Mouse (Mus musculus) forebrain, embryonic 14.5 days (tissue): Measurements from ENCODE around the gene Bahcc1. TPM values are rescaled to one million over a fixed set of nuclear protein-coding genes. Genes with fewer than 3 reads are reported as not detected.

Experiments used
- ATAC-seq: fragments of 200-750 bp; cut with Nextera tagmentation; 2 replicates; pipeline ENCODE4 v1.8.0; 2017; ENCODE audit warnings: mild to moderate bottlenecking, moderate library complexity
- DNase-seq: peaks from one replicate; pipeline ENCODE4 v3.0.0-alpha.2; 2015; ENCODE audit warnings: low spot score
- H3K27ac ChIP-seq: fragments of 300-500 bp; sonication (generic); 2 replicates; pipeline ENCODE4 v1.5.1; 2014; ENCODE audit warnings: low read depth, mild to moderate bottlenecking, control low read depth, low read length, moderate library complexity
- H3K27me3 ChIP-seq: fragments of 300-500 bp; sonication (generic); replicated peaks from 2 replicates; pipeline ENCODE4 v1.6.1; 2014; ENCODE audit warnings: low read length, control low read depth, mixed read lengths; ENCODE audit not compliant: control insufficient read depth, insufficient read depth
- H3K36me3 ChIP-seq: fragments of 300-500 bp; sonication (generic); 2 replicates; pipeline ENCODE4 v1.6.1; 2014; ENCODE audit warnings: low read length, control low read depth; ENCODE audit not compliant: control insufficient read depth, insufficient read depth
- H3K4me1 ChIP-seq: fragments of 300-500 bp; sonication (generic); 2 replicates; pipeline ENCODE4 v1.6.1; 2014; ENCODE audit warnings: antibody characterized with exemption, low read length, control low read depth; ENCODE audit not compliant: control insufficient read depth, insufficient read depth
- H3K4me2 ChIP-seq: fragments of 300-500 bp; sonication (generic); 2 replicates; pipeline ENCODE4 v1.6.1; 2014; ENCODE audit warnings: mild to moderate bottlenecking, control low read depth, low read length
- H3K4me3 ChIP-seq: fragments of 300-500 bp; sonication (generic); 2 replicates; pipeline ENCODE4 v1.5.1; 2014; ENCODE audit warnings: low read depth, low read length, control low read depth
- H3K9ac ChIP-seq: fragments of 300-500 bp; sonication (generic); 2 replicates; pipeline ENCODE4 v1.6.1; 2014; ENCODE audit warnings: mild to moderate bottlenecking, low read length, control low read depth, moderate library complexity
- H3K9me3 ChIP-seq: fragments of 300-500 bp; sonication (generic); replicated peaks from 2 replicates; pipeline ENCODE4 v1.6.1; 2016; ENCODE audit warnings: low read length, control low read depth, mixed read lengths; ENCODE audit not compliant: control insufficient read depth
- WGBS: fragments of 180-500 bp; shearing (Covaris S2); extraction: QIAGEN DNeasy Blood & Tissue Kit; methylation state at CpG from one replicate; pipeline ENCODE4 v1.1.7; 2014; 5-methylcytosine and 5-hydroxymethylcytosine counted together
- polyA plus RNA-seq: library from polyadenylated mRNA; unstranded; fragments of >200 nt; fragmentation: Nextera tagmentation; extraction: Ambion mirVana; gene quantifications from 2 replicates; pipeline ENCODE4 v1.2.1, GENCODE M21; 2014

The Bahcc1 gene
- polyA plus RNA-seq, 1 experiment from 2014 or later = 12.6 TPM

DNA sequence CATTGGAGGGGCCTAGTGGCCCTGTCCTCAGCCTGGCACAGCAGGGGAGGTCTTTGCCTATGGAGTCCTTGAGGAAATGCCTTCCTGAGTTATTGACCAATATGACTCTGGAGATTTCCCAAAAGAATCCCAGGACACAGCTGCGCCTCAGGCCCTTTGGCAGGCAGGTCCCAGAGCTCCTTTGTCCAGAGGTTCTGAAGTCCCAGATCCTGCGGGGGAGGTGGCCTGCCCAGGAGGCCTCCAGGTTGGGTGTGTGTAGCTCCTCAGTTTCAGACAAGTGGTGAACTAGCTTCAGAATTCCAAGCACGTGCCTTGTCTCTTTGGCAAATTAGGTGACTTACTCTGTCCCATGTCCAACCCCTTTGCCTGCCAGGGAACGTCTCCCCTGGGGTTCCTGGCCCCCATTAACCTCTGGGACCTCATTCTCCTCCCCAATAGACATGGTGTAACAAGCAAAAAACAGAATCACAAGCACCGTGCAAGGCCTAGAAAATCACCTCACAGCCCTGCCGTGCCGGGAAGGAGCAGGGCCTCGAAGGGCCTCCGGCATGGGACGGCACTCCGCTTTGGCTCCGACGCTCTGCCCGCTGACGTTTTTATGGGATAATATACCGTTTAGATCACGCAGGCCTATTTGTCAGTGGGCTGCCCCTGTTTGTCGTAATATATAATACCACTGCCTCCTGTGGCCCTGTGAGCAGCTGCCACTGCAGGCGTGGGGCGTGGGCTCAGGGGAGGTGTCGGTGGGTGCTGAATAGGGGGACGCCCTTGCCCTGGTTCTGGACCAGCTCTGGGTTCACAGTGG, 10.2 kb downstream of the Bahcc1 start:
- 34% methylated on average over 22 of the region's 22 CpGs for WGBS
- no peak overlapping the region for H3K4me3 ChIP-seq
- 0 out of 2 replicates have a peak, but pooled peaks cover 5% of the 10 kb centered on the region for H3K36me3 ChIP-seq
- H3K9me3 ChIP-seq = no peaks in the 10 kb centered on the region
- peak overlapping the region; percentile 6 for H3K4me2 ChIP-seq
- DNase-seq (no peak), ATAC-seq (no peak)
- peaks cover 54% of the 10 kb centered on the region for H3K4me1 ChIP-seq
- no peak overlapping the region; the same call in 1 of the 2 replicates for H3K27ac ChIP-seq
- no peaks in the 10 kb centered on the region for H3K27me3 ChIP-seq
- peak overlapping the region; percentile 26; the same call in 1 of the 2 replicates for H3K9ac ChIP-seq

DNA sequence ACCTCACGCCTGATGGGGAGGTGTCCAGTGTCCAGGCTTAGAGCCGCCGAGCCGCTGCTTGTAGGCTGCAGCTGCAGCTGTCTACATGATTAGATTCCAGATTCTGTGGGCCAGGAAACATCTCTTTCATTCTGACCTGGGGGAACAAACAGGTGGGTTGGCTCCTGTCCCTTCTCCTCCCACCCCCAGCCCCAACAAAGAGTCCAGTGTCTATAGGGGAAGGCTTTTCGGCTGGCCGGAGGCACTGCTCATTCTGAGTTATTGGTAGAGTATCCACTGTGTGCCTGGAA, 10.7 kb downstream of the Bahcc1 start:
- peak overlapping the region; percentile 26; the same call in 1 of the 2 replicates for H3K9ac ChIP-seq
- H3K27ac ChIP-seq = no peak overlapping the region
- 33% methylated on average over 6 of the region's 6 CpGs for WGBS
- 0 out of 2 replicates have a peak, but pooled peaks cover 5% of the 10 kb centered on the region for H3K36me3 ChIP-seq
- DNase-seq (no peak), ATAC-seq (no peak)
- H3K4me1 ChIP-seq = peaks cover 51% of the 10 kb centered on the region
- H3K4me2 ChIP-seq = peak overlapping the region; percentile 6; the same call in 1 of the 2 replicates
- H3K9me3 ChIP-seq = no peaks in the 10 kb centered on the region
- H3K27me3 ChIP-seq = no peaks in the 10 kb centered on the region
- H3K4me3 ChIP-seq = no peak overlapping the region

DNA sequence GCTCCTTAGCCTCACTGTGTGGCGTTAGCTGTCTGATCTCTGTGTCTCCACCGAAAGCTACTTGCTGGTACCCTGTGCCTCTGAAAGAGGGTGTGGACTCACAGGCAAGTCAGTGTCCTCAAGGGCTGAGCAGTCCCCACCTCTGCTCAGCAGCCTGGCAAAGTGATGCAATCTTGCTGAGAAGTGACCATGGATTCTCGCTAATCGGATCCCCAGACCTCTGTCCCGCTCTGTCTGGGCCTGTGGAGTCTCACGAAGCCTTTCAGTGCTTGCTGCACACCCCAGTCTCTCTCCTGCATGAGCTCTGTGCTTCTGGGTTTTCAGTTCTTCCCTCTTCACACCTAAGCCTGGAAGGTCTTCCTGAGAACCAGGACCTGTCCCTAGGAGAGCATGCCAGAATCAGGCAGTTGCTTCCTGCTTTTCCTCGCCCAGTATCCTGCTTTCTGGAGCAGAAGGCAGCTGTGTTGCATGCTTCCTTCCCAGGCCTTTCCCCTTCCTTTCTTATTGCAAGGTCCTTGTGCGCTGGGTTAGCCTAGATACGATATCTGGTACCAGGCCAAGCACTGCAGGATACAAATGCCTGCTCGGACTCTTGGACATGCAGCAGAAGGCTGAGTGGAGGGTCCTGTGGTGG, 15.5 kb downstream of the Bahcc1 start:
- 0 out of 2 replicates have a peak, but pooled peaks cover 5% of the 10 kb centered on the region for H3K36me3 ChIP-seq
- no peak for ATAC-seq
- no peaks in the 10 kb centered on the region for H3K27me3 ChIP-seq
- no peak for DNase-seq
- no peaks in the 10 kb centered on the region for H3K9me3 ChIP-seq
- no peak overlapping the region for H3K4me3 ChIP-seq
- H3K4me1 ChIP-seq = peaks cover 27% of the 10 kb centered on the region
- H3K4me2 ChIP-seq = no peak overlapping the region
- 0 out of 2 replicates have a peak overlapping the region, but pooled peaks have one; percentile 8 for H3K9ac ChIP-seq
- H3K27ac ChIP-seq = peak overlapping the region; percentile 21; the same call in 1 of the 2 replicates
- 90% methylated on average over 10 of the region's 10 CpGs for WGBS

DNA sequence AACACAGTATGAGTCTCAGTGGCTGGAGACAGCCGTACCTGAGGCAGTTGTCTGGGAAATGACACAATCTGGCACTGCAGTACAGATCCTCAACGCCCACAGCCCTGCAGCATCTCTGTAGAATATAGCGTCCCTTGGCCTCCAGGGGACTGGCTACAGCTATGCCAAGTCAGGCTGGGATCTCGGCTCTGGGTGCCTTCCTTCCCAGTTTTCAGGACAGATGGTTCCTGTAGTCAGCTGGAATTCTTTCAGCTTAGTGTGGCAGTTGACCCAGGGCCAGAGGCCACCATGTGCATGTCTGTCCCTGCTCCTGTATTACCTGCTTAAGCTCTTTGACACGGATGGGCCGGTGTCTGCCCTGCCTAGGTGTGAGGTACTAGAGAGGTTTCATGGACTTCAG, 16.2 kb downstream of the Bahcc1 start:
- 0 out of 2 replicates have a peak, but pooled peaks cover 8% of the 10 kb centered on the region for H3K36me3 ChIP-seq
- H3K9me3 ChIP-seq = no peaks in the 10 kb centered on the region
- no peak for ATAC-seq
- H3K9ac ChIP-seq = no peak overlapping the region
- DNase-seq = no peak
- no peak overlapping the region for H3K4me3 ChIP-seq
- no peak overlapping the region for H3K4me2 ChIP-seq
- peaks cover 26% of the 10 kb centered on the region for H3K4me1 ChIP-seq
- H3K27me3 ChIP-seq = no peaks in the 10 kb centered on the region
- WGBS = 82% methylated on average over 6 of the region's 6 CpGs
- no peak overlapping the region for H3K27ac ChIP-seq

DNA sequence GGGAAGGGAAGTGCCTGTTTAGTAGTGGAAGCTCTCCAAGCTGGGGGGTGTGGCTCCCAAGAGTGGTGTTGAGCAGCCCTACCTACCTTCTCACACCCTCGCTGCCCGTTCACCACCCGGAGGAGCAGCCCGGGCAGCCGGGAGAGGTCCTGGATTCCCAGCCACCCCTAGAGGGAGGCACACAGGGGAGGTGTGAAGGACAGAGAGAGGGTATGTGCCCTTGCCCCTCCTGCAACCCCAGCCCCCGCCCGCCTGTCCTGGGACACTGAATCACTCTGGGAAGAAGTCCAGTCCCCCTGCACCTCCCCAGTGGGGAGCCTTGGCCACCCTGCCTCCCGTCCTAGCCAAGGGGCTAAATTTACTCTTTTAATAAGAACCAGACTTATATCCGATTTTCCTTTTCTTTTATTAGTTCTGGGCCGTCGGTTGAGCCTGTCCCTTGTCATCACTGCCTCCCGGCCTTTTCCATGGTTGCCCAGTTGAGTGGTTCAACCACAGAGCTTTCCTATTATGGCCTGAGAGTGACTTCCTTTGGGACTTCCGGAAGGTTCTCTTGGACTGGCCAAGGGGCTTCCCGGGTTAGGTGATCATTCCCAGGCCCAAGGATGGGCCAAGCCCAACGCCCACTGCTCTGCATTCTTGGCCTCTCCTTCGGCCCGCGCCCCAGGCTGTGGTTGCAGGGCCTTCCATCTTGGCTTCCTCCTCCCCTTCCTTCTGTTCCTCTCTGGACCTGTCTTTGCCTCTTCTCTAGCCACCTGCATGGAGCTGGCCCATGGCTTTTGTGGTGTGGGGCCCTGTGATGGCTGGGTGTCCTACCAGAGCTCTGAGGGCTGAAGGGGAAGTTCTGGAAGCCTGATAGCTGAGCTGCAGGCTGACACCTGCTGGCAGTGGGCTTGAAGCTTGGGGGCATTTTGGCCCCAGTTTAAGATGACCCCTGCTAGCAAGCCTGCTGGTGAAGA, 18.5 kb downstream of the Bahcc1 start:
- no peak for ATAC-seq
- Histone ChIP-seq H3K27me3 (no peaks in the 10 kb centered on the region), H3K4me3 (no peak overlapping the region), H3K36me3 (0 out of 2 replicates have a peak, but pooled peaks cover 4% of the 10 kb centered on the region), H3K9me3 (no peaks in the 10 kb centered on the region), H3K9ac (no peak overlapping the region), H3K4me1 (peaks cover 47% of the 10 kb centered on the region), H3K4me2 (no peak overlapping the region), H3K27ac (no peak overlapping the region; the same call in 1 of the 2 replicates)
- no peak for DNase-seq
- 89% methylated on average over 18 of the region's 18 CpGs for WGBS

DNA sequence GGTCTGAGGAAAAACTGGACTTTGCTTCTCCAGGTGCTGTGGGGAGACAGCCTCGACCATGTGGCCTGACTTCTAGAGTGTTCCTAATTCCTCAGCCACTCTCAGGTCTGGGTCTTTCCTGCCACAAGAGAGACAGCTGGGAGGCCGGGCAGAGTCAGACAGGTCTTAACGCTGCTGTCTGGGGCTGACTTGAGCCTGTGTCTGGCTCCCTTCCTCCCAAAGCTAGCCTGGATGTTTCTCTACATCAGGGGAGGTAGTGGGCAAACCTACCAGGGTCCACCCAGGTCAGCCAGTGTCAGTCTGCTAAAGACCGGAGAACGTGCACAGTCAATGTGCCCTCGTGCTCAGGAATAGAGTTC, 19.2 kb downstream of the Bahcc1 start:
- Histone ChIP-seq H3K4me3 (no peak overlapping the region), H3K4me1 (peaks cover 53% of the 10 kb centered on the region), H3K27me3 (no peaks in the 10 kb centered on the region), H3K36me3 (0 out of 2 replicates have a peak, but pooled peaks cover 4% of the 10 kb centered on the region), H3K27ac (no peak overlapping the region), H3K9me3 (no peaks in the 10 kb centered on the region), H3K4me2 (no peak overlapping the region), H3K9ac (no peak overlapping the region)
- ATAC-seq (no peak), DNase-seq (no peak)
- 57% methylated on average over 6 of the region's 6 CpGs for WGBS

DNA sequence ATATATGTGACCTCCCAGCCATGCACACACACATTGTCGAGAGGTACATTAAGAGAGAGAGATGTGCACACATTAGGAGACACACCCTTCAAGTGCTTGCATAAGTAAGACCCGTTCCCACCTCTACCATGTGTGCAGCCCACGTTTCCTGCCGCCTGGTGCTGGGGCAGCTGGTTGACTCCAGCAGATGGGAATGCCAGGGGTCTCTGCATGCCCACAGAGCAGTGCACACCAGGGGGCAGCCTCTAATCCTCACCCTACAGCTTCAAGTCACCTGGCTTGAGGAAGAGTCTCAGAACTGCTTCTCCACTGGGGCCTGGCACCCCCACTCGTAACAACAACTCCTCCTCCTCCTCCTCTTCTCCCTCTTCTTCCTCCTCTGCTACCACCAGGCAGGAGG, 19.7 kb downstream of the Bahcc1 start:
- Histone ChIP-seq H3K4me2 (no peak overlapping the region), H3K27ac (0 out of 2 replicates have a peak overlapping the region, but pooled peaks have one; percentile 27), H3K27me3 (no peaks in the 10 kb centered on the region), H3K36me3 (0 out of 2 replicates have a peak, but pooled peaks cover 4% of the 10 kb centered on the region), H3K4me1 (peaks cover 58% of the 10 kb centered on the region), H3K9me3 (no peaks in the 10 kb centered on the region), H3K4me3 (no peak overlapping the region), H3K9ac (no peak overlapping the region)
- DNase-seq (no peak), ATAC-seq (no peak)
- 26% methylated on average over 5 of the region's 5 CpGs for WGBS

DNA sequence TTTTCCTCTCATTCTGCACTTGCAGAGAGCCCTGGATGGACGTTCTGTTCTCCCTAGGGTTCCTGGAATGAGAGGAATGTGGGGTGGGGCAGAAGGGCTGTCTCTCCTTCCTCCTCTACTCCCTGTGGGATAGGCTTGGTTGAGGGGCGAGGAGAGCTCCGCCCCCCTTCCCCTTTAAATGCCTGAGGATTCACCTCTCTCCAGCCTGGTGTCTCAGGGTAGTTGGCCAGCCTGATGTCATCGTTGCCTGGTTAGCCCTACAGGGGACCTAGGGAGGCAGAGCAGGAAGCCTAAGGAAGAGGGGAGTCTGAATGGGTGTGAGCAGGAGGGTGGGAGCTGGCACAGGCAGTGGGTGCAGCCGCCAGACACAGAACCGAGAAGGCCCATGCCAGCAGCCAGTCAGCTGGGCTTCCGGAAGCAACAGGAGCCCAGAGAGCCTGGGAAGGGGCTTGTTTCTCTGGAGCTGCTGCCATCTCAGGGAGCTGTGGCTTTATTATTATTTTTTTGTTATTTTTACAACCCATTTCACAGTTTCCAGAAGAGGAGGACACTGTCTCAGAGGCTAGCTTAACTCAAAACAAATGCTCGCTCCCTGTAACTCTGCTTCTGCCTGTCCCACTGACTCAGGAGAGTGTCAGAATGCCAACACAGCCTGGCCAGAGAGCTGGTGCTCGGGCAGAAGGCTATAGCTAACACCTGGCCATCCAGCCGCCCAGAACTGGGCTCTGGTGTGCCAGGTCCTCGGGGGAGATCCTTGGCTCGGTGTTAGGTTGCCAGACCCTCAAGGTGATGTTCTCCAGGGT, 20.3 kb downstream of the Bahcc1 start:
- DNase-seq = peak; percentile 61
- Histone ChIP-seq H3K36me3 (0 out of 2 replicates have a peak, but pooled peaks cover 4% of the 10 kb centered on the region), H3K4me2 (no peak overlapping the region), H3K4me3 (no peak overlapping the region), H3K27me3 (no peaks in the 10 kb centered on the region), H3K9me3 (no peaks in the 10 kb centered on the region), H3K9ac (no peak overlapping the region), H3K27ac (0 out of 2 replicates have a peak overlapping the region, but pooled peaks have one; percentile 27), H3K4me1 (peaks cover 62% of the 10 kb centered on the region)
- 55% methylated on average over 12 of the region's 12 CpGs for WGBS
- peak; percentile 59; the same call in 1 of the 2 replicates for ATAC-seq
